Mouse (Mus musculus): ENCODE measurements at regions not wholly inside any gene's neighbourhood (a gene's known extent, or its start where the extent isn't known, plus 50 kb on each side); places are given as distances from the start of the nearest gene placed in this dataset.

DNA sequence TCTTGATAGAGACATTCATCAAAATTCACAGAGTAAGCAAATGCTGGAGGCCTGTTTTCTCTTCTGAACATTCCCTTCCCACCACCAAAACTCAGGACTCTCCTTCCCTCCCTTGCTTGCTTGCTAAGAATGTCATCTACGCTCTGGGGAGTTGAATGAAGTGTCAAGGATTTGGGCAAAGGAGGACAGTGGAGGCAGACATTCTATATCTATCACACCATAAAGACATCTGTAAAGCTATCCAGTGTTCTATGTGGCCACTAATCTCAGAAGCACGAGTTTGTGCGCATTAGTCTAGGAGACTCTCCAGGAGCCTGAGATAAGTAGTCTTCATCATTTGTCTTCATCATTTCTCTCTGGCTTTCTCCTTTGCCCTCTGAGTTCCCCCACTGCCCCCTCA, 94.1 kb upstream of the Dapk1 start:
- H3K4me3 ChIP-seq (replicated peaks; ENCODE audit: low read length) = no peak overlapping the region
- H3K4me2 ChIP-seq (replicated peaks) = no peak overlapping the region
- H3K9me3 ChIP-seq (ENCODE audit: control insufficient read depth, low read length) = no peaks in the 10 kb centered on the region
- no peaks in the 10 kb centered on the region for H3K36me3 ChIP-seq (replicated peaks; ENCODE audit: control insufficient read depth, insufficient read depth)
- DNase-seq (ENCODE audit: low spot score) (no peak), ATAC-seq (ENCODE audit: low FRiP score) (no peak)
- H3K4me1 ChIP-seq (replicated peaks; ENCODE audit: control insufficient read depth, insufficient read depth, low read length) = no peaks in the 10 kb centered on the region
- 86% methylated on average over 3 of the region's 3 CpGs for WGBS
- no peak overlapping the region for H3K9ac ChIP-seq
- no peak overlapping the region for H3K27ac ChIP-seq
- no peaks in the 10 kb centered on the region for H3K27me3 ChIP-seq (ENCODE audit: control insufficient read depth, insufficient read depth, low read length)

- ATAC-seq (ENCODE audit: low FRiP score) (no peak), DNase-seq (ENCODE audit: low spot score) (no peak)
- Histone ChIP-seq H3K9me3 (ENCODE audit: control insufficient read depth, low read length) (no peaks in the 10 kb centered on the region), H3K27me3 (ENCODE audit: control insufficient read depth, insufficient read depth, low read length) (no peaks in the 10 kb centered on the region), H3K9ac (no peak overlapping the region), H3K4me2 (replicated peaks) (no peak overlapping the region), H3K4me3 (replicated peaks; ENCODE audit: low read length) (no peak overlapping the region), H3K27ac (no peak overlapping the region), H3K4me1 (replicated peaks; ENCODE audit: control insufficient read depth, insufficient read depth, low read length) (no peaks in the 10 kb centered on the region), H3K36me3 (replicated peaks; ENCODE audit: control insufficient read depth, insufficient read depth) (no peaks in the 10 kb centered on the region)
- 87% methylated on average over 4 of the region's 4 CpGs for WGBS
These were observed 93.7 kb upstream of the Dapk1 start for GRCm38 (mm10) chr13:60508054-60508453.

GRCm38 (mm10) chr13:60508856-60509255, 92.9 kb upstream of the Dapk1 start:
- Histone ChIP-seq H3K4me3 (replicated peaks; ENCODE audit: low read length) (no peak overlapping the region), H3K27ac (no peak overlapping the region), H3K27me3 (ENCODE audit: control insufficient read depth, insufficient read depth, low read length) (no peaks in the 10 kb centered on the region), H3K4me2 (replicated peaks) (no peak overlapping the region), H3K9me3 (ENCODE audit: control insufficient read depth, low read length) (no peaks in the 10 kb centered on the region), H3K4me1 (replicated peaks; ENCODE audit: control insufficient read depth, insufficient read depth, low read length) (no peaks in the 10 kb centered on the region), H3K9ac (no peak overlapping the region), H3K36me3 (replicated peaks; ENCODE audit: control insufficient read depth, insufficient read depth) (no peaks in the 10 kb centered on the region)
- DNase-seq (ENCODE audit: low spot score) (no peak), ATAC-seq (ENCODE audit: low FRiP score) (no peak)
- WGBS = 81% methylated on average over 5 of the region's 5 CpGs

DNA sequence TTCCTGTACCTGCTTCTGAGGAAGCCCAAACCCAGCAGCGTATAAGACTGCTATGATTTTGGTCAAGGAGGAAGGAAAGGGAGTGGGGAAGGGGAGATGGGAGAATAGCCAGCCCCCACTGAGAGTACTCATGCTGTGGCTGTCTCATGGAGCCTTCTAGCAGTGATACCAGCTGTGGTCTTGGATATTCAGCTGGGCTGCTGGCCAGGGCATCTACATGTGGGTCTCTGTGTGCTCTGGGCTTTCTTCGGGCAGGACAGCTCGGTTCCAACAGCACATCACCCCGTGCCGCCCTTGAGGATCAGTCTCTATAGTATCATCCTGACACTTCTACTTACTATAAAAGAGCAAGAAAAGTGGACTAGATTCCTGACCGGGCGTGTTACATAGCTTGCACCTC, 90.6 kb upstream of the Dapk1 start:
- Histone ChIP-seq H3K4me1 (replicated peaks; ENCODE audit: control insufficient read depth, insufficient read depth, low read length) (no peaks in the 10 kb centered on the region), H3K9me3 (ENCODE audit: control insufficient read depth, low read length) (no peaks in the 10 kb centered on the region), H3K36me3 (replicated peaks; ENCODE audit: control insufficient read depth, insufficient read depth) (no peaks in the 10 kb centered on the region), H3K27ac (no peak overlapping the region), H3K27me3 (ENCODE audit: control insufficient read depth, insufficient read depth, low read length) (no peaks in the 10 kb centered on the region), H3K9ac (no peak overlapping the region), H3K4me3 (replicated peaks; ENCODE audit: low read length) (no peak overlapping the region), H3K4me2 (replicated peaks) (no peak overlapping the region)
- 90% methylated on average over 7 of the region's 7 CpGs for WGBS
- DNase-seq (ENCODE audit: low spot score) = no peak
- no peak for ATAC-seq (ENCODE audit: low FRiP score)

DNA sequence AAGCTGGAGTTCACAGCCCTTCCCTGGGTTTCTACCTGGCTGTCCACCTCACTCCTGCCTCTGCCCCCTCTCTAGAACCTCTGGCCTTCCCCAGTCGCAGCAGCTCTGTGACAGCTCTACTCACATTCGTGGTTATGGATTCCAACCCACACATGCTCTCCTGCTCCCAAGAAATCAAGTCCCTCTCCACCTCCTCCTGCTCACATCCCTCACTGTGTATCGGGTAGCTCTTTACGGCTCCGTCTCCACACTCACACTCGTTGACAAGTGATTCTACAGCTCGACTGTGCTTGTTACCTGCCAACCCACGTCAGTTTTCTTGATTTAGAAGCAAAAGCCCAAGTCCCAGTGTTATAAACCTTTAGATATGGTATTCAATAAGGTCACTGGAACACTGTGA, 90.1 kb upstream of the Dapk1 start:
- H3K27ac ChIP-seq = no peak overlapping the region
- no peak for ATAC-seq (ENCODE audit: low FRiP score)

DNA sequence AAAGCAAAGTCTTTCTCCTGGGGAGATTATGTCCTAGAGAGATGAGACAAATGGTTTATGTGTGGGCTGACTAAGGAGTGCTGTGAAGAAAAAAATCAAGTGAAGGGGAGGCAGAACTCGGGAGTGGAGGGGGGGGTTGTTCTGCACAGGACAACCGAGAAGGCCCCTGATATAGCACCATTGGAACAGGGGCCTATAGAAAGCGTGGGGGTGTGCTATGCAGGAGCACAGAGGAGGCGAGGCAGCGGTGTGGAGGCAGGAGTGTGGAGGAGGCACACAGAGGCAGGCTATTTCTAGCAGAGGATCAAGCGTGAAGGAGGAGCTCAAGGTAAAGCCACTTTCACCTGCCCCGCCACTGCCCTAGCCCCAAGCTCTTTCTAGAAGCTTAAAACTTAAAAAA, 88.0 kb upstream of the Dapk1 start:
- Histone ChIP-seq H3K27me3 (ENCODE audit: control insufficient read depth, insufficient read depth, low read length) (no peaks in the 10 kb centered on the region), H3K27ac (no peak overlapping the region), H3K9me3 (ENCODE audit: control insufficient read depth, low read length) (no peaks in the 10 kb centered on the region), H3K36me3 (replicated peaks; ENCODE audit: control insufficient read depth, insufficient read depth) (no peaks in the 10 kb centered on the region), H3K9ac (no peak overlapping the region), H3K4me3 (replicated peaks; ENCODE audit: low read length) (no peak overlapping the region), H3K4me2 (replicated peaks) (no peak overlapping the region), H3K4me1 (replicated peaks; ENCODE audit: control insufficient read depth, insufficient read depth, low read length) (no peaks in the 10 kb centered on the region)
- no peak for ATAC-seq (ENCODE audit: low FRiP score)
- no peak for DNase-seq (ENCODE audit: low spot score)
- 45% methylated on average over 7 of the region's 7 CpGs for WGBS

More for the DNA sequence above, 90.1 kb upstream of the Dapk1 start:
- Histone ChIP-seq H3K36me3 (replicated peaks; ENCODE audit: control insufficient read depth, insufficient read depth) (no peaks in the 10 kb centered on the region), H3K4me1 (replicated peaks; ENCODE audit: control insufficient read depth, insufficient read depth, low read length) (no peaks in the 10 kb centered on the region), H3K9ac (no peak overlapping the region), H3K4me3 (replicated peaks; ENCODE audit: low read length) (no peak overlapping the region), H3K27me3 (ENCODE audit: control insufficient read depth, insufficient read depth, low read length) (no peaks in the 10 kb centered on the region), H3K4me2 (replicated peaks) (no peak overlapping the region), H3K9me3 (ENCODE audit: control insufficient read depth, low read length) (no peaks in the 10 kb centered on the region)
- DNase-seq (ENCODE audit: low spot score) = no peak
- WGBS = 91% methylated on average over 8 of the region's 8 CpGs

DNA sequence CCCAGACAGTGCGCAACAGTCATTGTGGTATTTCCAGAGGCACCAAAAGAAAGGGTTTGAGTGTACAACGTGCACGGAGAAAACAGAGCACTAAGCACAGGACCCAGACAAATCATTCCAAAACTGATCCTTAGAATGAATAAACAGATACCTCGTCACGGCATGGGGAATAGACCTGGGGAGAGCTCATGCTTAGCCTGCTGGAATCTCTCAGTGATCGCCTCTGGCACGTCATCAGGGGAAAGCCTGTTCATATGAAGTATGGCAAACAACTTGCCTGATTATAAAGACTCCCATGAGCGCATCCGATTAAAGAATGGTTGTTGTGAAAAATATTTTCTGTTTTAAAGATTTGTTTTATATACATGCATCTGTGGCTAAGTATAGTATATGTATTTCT, 86.9 kb upstream of the Dapk1 start:
- no peaks in the 10 kb centered on the region for H3K36me3 ChIP-seq (replicated peaks; ENCODE audit: control insufficient read depth, insufficient read depth)
- WGBS = 87% methylated on average over 9 of the region's 9 CpGs
- no peak overlapping the region for H3K4me3 ChIP-seq (replicated peaks; ENCODE audit: low read length)
- no peak overlapping the region for H3K4me2 ChIP-seq (replicated peaks)
- no peaks in the 10 kb centered on the region for H3K4me1 ChIP-seq (replicated peaks; ENCODE audit: control insufficient read depth, insufficient read depth, low read length)
- no peaks in the 10 kb centered on the region for H3K9me3 ChIP-seq (ENCODE audit: control insufficient read depth, low read length)
- no peak for DNase-seq (ENCODE audit: low spot score)
- no peak overlapping the region for H3K9ac ChIP-seq
- H3K27me3 ChIP-seq (ENCODE audit: control insufficient read depth, insufficient read depth, low read length) = no peaks in the 10 kb centered on the region
- no peak for ATAC-seq (ENCODE audit: low FRiP score)
- H3K27ac ChIP-seq = no peak overlapping the region

DNA sequence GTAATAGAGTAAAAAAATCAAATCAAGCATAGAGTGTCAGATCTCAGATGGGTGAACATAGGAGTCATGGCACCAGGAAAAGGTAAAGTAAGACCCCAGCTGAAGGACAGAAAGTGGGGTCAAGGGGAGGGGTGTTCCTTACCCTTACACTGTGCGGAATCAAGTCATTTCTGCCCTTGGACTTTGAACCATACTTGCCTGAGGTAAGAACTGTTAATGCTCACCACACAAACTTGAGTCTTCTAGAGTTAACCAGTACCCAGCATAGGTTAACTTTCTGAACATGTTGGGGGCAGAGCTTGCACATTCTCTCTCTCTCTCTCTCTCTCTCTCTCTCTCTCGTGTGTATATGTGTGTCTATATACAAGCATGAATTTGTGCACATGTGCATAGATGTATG, 83.7 kb upstream of the Dapk1 start:
- no peak for DNase-seq (ENCODE audit: low spot score)
- Histone ChIP-seq H3K4me2 (replicated peaks) (no peak overlapping the region), H3K27me3 (ENCODE audit: control insufficient read depth, insufficient read depth, low read length) (no peaks in the 10 kb centered on the region), H3K4me3 (replicated peaks; ENCODE audit: low read length) (no peak overlapping the region), H3K27ac (no peak overlapping the region), H3K36me3 (replicated peaks; ENCODE audit: control insufficient read depth, insufficient read depth) (no peaks in the 10 kb centered on the region), H3K9ac (no peak overlapping the region), H3K9me3 (ENCODE audit: control insufficient read depth, low read length) (no peaks in the 10 kb centered on the region), H3K4me1 (replicated peaks; ENCODE audit: control insufficient read depth, insufficient read depth, low read length) (no peaks in the 10 kb centered on the region)
- WGBS = 88% methylated on average over 2 of the region's 2 CpGs
- ATAC-seq (ENCODE audit: low FRiP score) = no peak

DNA sequence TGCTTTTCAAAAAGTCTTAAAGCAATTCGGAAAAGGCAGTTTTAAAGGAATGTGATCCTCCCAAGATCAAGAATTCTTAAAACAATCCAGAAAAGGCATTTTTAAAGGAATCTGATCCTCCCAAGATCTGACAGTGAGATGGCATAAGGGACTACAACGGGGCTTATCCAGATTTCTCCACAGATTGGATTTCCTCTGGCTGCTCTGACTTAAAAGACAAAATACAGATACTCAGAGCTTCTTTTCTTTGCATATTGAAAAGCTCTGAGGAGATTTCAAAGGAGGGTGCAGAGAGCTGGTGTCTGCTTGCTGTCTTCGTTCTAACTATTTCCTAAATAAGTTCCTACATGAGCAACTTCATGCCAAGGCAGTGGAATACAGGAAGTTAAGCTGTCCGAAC, 82.0 kb upstream of the Dapk1 start:
- ATAC-seq (ENCODE audit: low FRiP score) (no peak), DNase-seq (ENCODE audit: low spot score) (no peak)
- Histone ChIP-seq H3K4me2 (replicated peaks) (no peak overlapping the region), H3K4me3 (replicated peaks; ENCODE audit: low read length) (no peak overlapping the region), H3K9me3 (ENCODE audit: control insufficient read depth, low read length) (no peaks in the 10 kb centered on the region), H3K4me1 (replicated peaks; ENCODE audit: control insufficient read depth, insufficient read depth, low read length) (no peaks in the 10 kb centered on the region), H3K36me3 (replicated peaks; ENCODE audit: control insufficient read depth, insufficient read depth) (no peaks in the 10 kb centered on the region), H3K27ac (no peak overlapping the region), H3K27me3 (ENCODE audit: control insufficient read depth, insufficient read depth, low read length) (no peaks in the 10 kb centered on the region), H3K9ac (no peak overlapping the region)
- WGBS = 79% methylated on average over 4 of the region's 4 CpGs

DNA sequence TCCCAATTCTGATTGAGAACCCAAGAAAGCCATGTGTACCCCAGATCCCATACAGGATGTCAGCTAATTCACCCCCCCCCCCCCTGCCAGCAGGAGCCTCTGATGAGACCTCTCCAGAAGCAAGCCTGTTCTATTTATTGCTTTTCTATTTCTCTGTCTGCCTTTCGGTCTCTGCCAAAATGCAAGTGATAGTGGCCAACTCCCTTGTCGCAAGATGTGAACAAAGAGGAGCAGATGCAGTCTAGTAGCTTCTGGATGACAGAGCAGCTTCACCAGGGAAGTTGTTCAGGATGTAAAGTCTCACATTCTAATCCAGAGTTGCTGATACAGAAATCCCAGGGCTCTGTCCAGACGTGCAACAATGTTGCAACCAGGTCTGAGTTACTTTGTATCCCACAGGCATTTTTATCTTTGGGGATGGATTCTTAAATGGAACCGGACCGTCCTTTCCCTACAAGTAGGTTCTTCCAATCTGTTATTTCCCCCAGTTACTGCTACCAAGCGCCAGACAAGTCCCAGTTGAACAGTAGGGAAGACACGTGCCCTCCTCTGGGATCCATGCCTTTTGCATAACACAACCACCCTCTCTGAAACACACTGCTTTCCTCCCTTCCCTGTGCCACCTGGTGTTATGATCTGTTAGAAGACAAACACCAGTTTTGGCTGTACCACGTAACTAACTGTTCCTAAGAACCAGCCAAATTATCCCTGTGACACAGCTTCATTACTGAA, 78.9 kb upstream of the Dapk1 start:
- no peak overlapping the region for H3K9ac ChIP-seq
- no peak overlapping the region for H3K4me2 ChIP-seq (replicated peaks)
- ATAC-seq (ENCODE audit: low FRiP score) (no peak), DNase-seq (ENCODE audit: low spot score) (no peak)
- no peak overlapping the region for H3K4me3 ChIP-seq (replicated peaks; ENCODE audit: low read length)
- no peaks in the 10 kb centered on the region for H3K9me3 ChIP-seq (ENCODE audit: control insufficient read depth, low read length)
- WGBS = 64% methylated on average over 8 of the region's 8 CpGs
- no peaks in the 10 kb centered on the region for H3K4me1 ChIP-seq (replicated peaks; ENCODE audit: control insufficient read depth, insufficient read depth, low read length)
- H3K27me3 ChIP-seq (ENCODE audit: control insufficient read depth, insufficient read depth, low read length) = no peaks in the 10 kb centered on the region
- H3K36me3 ChIP-seq (replicated peaks; ENCODE audit: control insufficient read depth, insufficient read depth) = no peaks in the 10 kb centered on the region
- H3K27ac ChIP-seq = no peak overlapping the region
